ENCODE assay signal across 20 mouse cellular contexts in genomic region chr13:56435615-56436287, GRCm38 (mm10). TPM values are rescaled to one million over a fixed set of nuclear protein-coding genes. Genes with fewer than 3 reads are reported as not detected.
DNase-seq lines count a peak whose midpoint lies in the region; ATAC-seq and TF ChIP-seq lines count a peak whose summit lies in the region.
"Had no signal": no experiment of that assay in that cellular context is flagged by ENCODE, and none has a peak within 500 bp of the region (broad histone marks: within the 10 kb centered on the region; RNA-seq: fewer than 3 reads in every experiment).

No protein-coding gene starts in this region.

- DNase-seq in forebrain, postnatal 0 days: peak; percentile 46
- no peak for DNase-seq in forebrain, embryonic 10.5 days (ENCODE audit: extremely low spot score, low spot score)
- DNase-seq in limb, embryonic 11.5 days (ENCODE audit: low spot score): peak; percentile 44
- DNase-seq in limb, embryonic 10.5 days (ENCODE audit: low spot score): no peak
- DNase-seq in retina, embryonic 14.5 days (ENCODE audit: low spot score): peak; percentile 47
- DNase-seq in retina, postnatal 1 day: no peak
- DNase-seq in Muller cell, postnatal 12 days (ENCODE audit: inconsistent ontology term): no peak
- DNase-seq: cerebellum, adult 11-12 months; gastrocnemius, postnatal 36 days; heart, postnatal 4 days; kidney, adult 9 months; lung, adult 18-20 months; right cerebral cortex, postnatal 25 days had no signal

- H3K27ac ChIP-seq in forebrain, postnatal 0 days (ENCODE audit: low read depth, low read length): no peak overlapping the region
- no peak overlapping the region for H3K27ac ChIP-seq in forebrain, embryonic 10.5 days
- H3K27ac ChIP-seq in limb, embryonic 11.5 days (replicated peaks; ENCODE audit: low read depth, low read length): no peak overlapping the region
- no peak overlapping the region for H3K27ac ChIP-seq in limb, embryonic 10.5 days
- H3K27ac ChIP-seq: midbrain, embryonic 10.5 days had no signal

- no peaks in the 10 kb centered on the region for H3K36me3 ChIP-seq in forebrain, postnatal 0 days (ENCODE audit: insufficient read depth)
- H3K36me3 ChIP-seq in forebrain, embryonic 10.5 days (replicated peaks): no peaks in the 10 kb centered on the region
- no peaks in the 10 kb centered on the region for H3K36me3 ChIP-seq in limb, embryonic 11.5 days (ENCODE audit: control insufficient read depth, insufficient read depth, low read length)
- H3K36me3 ChIP-seq in limb, embryonic 10.5 days: no peaks in the 10 kb centered on the region
- H3K36me3 ChIP-seq: heart, embryonic 12.5 days; midbrain, embryonic 10.5 days had no signal

- peaks cover 39% of the 10 kb centered on the region for H3K27me3 ChIP-seq in forebrain, postnatal 0 days (ENCODE audit: insufficient read depth, low read length)
- peaks cover 77% of the 10 kb centered on the region for H3K27me3 ChIP-seq in forebrain, embryonic 10.5 days (ENCODE audit: poor library complexity, severe bottlenecking)
- H3K27me3 ChIP-seq in limb, embryonic 11.5 days (ENCODE audit: control insufficient read depth, insufficient read depth, low read length): peaks cover 48% of the 10 kb centered on the region
- peaks cover 70% of the 10 kb centered on the region for H3K27me3 ChIP-seq in limb, embryonic 10.5 days (ENCODE audit: low read depth, poor library complexity, severe bottlenecking)

- WGBS in forebrain, postnatal 0 days: 39% methylated on average over 10 of the region's 10 CpGs
- WGBS in forebrain, embryonic 10.5 days: 69% methylated on average over 10 of the region's 10 CpGs
- whole genome bisulfite sequencing in limb, embryonic 11.5 days: 67% methylated on average over 10 of the region's 10 CpGs
- 70% methylated on average over 10 of the region's 10 CpGs for WGBS in limb, embryonic 10.5 days

- no peak overlapping the region for H3K9ac ChIP-seq in forebrain, postnatal 0 days
- H3K9ac ChIP-seq in limb, embryonic 11.5 days (ENCODE audit: low read length): no peak overlapping the region
- H3K9ac ChIP-seq: heart, embryonic 12.5 days had no signal

- no peaks in the 10 kb centered on the region for H3K9me3 ChIP-seq in forebrain, postnatal 0 days (ENCODE audit: low read length)
- H3K9me3 ChIP-seq in forebrain, embryonic 10.5 days: no peaks in the 10 kb centered on the region
- no peaks in the 10 kb centered on the region for H3K9me3 ChIP-seq in limb, embryonic 11.5 days (ENCODE audit: control insufficient read depth, low read length)
- H3K9me3 ChIP-seq in limb, embryonic 10.5 days (replicated peaks): no peaks in the 10 kb centered on the region
- H3K9me3 ChIP-seq: heart, embryonic 12.5 days; midbrain, embryonic 10.5 days had no signal

- TF ChIP-seq CTCF in forebrain, postnatal 0 days (IDR thresholded peaks at IDR 0.05; ENCODE audit: low read depth): peak; percentile 38

- no peak overlapping the region for H3K4me2 ChIP-seq in forebrain, postnatal 0 days (ENCODE audit: low read depth)
- no peak overlapping the region for H3K4me2 ChIP-seq in limb, embryonic 11.5 days (ENCODE audit: low read depth, severe bottlenecking)
- H3K4me2 ChIP-seq: heart, embryonic 12.5 days had no signal

- no peak overlapping the region for H3K4me3 ChIP-seq in forebrain, postnatal 0 days (ENCODE audit: low read depth, low read length)
- H3K4me3 ChIP-seq in forebrain, embryonic 10.5 days: no peak overlapping the region
- no peak overlapping the region for H3K4me3 ChIP-seq in limb, embryonic 11.5 days (ENCODE audit: low read depth, low read length)
- no peak overlapping the region for H3K4me3 ChIP-seq in limb, embryonic 10.5 days
- H3K4me3 ChIP-seq: heart, embryonic 12.5 days; midbrain, embryonic 10.5 days had no signal

- ATAC-seq in forebrain, postnatal 0 days: peak; percentile 58
- ATAC-seq in limb, embryonic 11.5 days (ENCODE audit: insufficient number of reproducible peaks, low FRiP score, low TSS enrichment, low read depth): no peak
- ATAC-seq: CD4-positive, CD25-positive, alpha-beta regulatory T cell, adult 4 months had no signal

- H3K4me1 ChIP-seq in forebrain, postnatal 0 days (ENCODE audit: insufficient read depth): no peaks in the 10 kb centered on the region
- H3K4me1 ChIP-seq in forebrain, embryonic 10.5 days: peaks cover 46% of the 10 kb centered on the region
- H3K4me1 ChIP-seq in limb, embryonic 11.5 days (ENCODE audit: control insufficient read depth, insufficient read depth, low read length): 0 out of 2 replicates have a peak, but pooled peaks cover 8% of the 10 kb centered on the region
- peaks cover 32% of the 10 kb centered on the region for H3K4me1 ChIP-seq in limb, embryonic 10.5 days

RNA-seq across cellular contexts. Expression of gene Slc25a48, which starts 2.4 kb away (rescaled TPM):
- total RNA-seq in forebrain, postnatal 0 days (2014; rRNA removed): not detected in 2 replicates
- 0.06 TPM in 1 of 2 replicates, not detected in the other for polyA plus RNA-seq in forebrain, postnatal 0 days (2015; fragmentation: Nextera tagmentation; extraction: Ambion mirVana)
- not detected in 2 replicates for polyA plus RNA-seq in forebrain, embryonic 10.5 days (2016; fragmentation: Nextera tagmentation; extraction: Ambion mirVana)
- polyA plus RNA-seq in limb, embryonic 11.5 days (2014; fragmentation: Nextera tagmentation; extraction: Ambion mirVana): 0.07 TPM in 1 of 2 replicates, not detected in the other
- polyA plus RNA-seq in limb, embryonic 10.5 days (2016; fragmentation: Nextera tagmentation; extraction: Ambion mirVana): not detected in 2 replicates
- polyA plus RNA-seq: CD4-positive, CD25-positive, alpha-beta regulatory T cell, adult 4 months; heart, embryonic 12.5 days; midbrain, embryonic 10.5 days had no signal

RNA-seq across cellular contexts. Expression of gene Gm3045, which starts 9.4 kb away (rescaled TPM):
- total RNA-seq in forebrain, postnatal 0 days (2014; rRNA removed): not detected in 2 replicates
- not detected in 2 replicates for polyA plus RNA-seq in forebrain, postnatal 0 days (2015; fragmentation: Nextera tagmentation; extraction: Ambion mirVana)
- polyA plus RNA-seq in forebrain, embryonic 10.5 days (2016; fragmentation: Nextera tagmentation; extraction: Ambion mirVana): not detected in 2 replicates
- not detected in 2 replicates for polyA plus RNA-seq in limb, embryonic 11.5 days (2014; fragmentation: Nextera tagmentation; extraction: Ambion mirVana)
- polyA plus RNA-seq in limb, embryonic 10.5 days (2016; fragmentation: Nextera tagmentation; extraction: Ambion mirVana): not detected in 2 replicates
- total RNA-seq: gastrocnemius, postnatal 36 days; heart, postnatal 4 days; layer of hippocampus, adult 18-20 months; left cerebral cortex, postnatal 14 days had no signal
- polyA plus RNA-seq: CD4-positive, CD25-positive, alpha-beta regulatory T cell, adult 4 months; embryonic facial prominence, embryonic 11.5 days; frontal cortex, adult 2 months; heart, embryonic 12.5 days; midbrain, embryonic 10.5 days had no signal

RNA-seq across cellular contexts. Expression of gene Il9, which starts 46.3 kb away (rescaled TPM):
- not detected in 2 replicates for total RNA-seq in forebrain, postnatal 0 days (2014; rRNA removed)
- polyA plus RNA-seq in forebrain, postnatal 0 days (2015; fragmentation: Nextera tagmentation; extraction: Ambion mirVana): not detected in 2 replicates
- polyA plus RNA-seq in forebrain, embryonic 10.5 days (2016; fragmentation: Nextera tagmentation; extraction: Ambion mirVana): not detected in 2 replicates
- not detected in 2 replicates for polyA plus RNA-seq in limb, embryonic 11.5 days (2014; fragmentation: Nextera tagmentation; extraction: Ambion mirVana)
- not detected in 2 replicates for polyA plus RNA-seq in limb, embryonic 10.5 days (2016; fragmentation: Nextera tagmentation; extraction: Ambion mirVana)
- total RNA-seq: gastrocnemius, postnatal 36 days; heart, postnatal 4 days; layer of hippocampus, adult 18-20 months; left cerebral cortex, postnatal 14 days had no signal
- polyA plus RNA-seq: CD4-positive, CD25-positive, alpha-beta regulatory T cell, adult 4 months; embryonic facial prominence, embryonic 11.5 days; frontal cortex, adult 2 months; heart, embryonic 12.5 days; midbrain, embryonic 10.5 days had no signal

Comparison
In these comparisons a context has a peak if more than half of its experiments do, and no peak if none do; other contexts are left out.
1. DNase-seq: peak in forebrain, postnatal 0 days (single experiment), limb, embryonic 11.5 days (single experiment) and retina, embryonic 14.5 days (single experiment); none in forebrain, embryonic 10.5 days (single experiment), limb, embryonic 10.5 days (single experiment), retina, postnatal 1 day (single experiment) and Muller cell, postnatal 12 days (single experiment).